Mouse (Mus musculus) stomach, postnatal 0 days (tissue): ENCODE data around the gene Ddah2.

Experiments
- CTCF ChIP-seq: IDR thresholded peaks from 2 replicates; pipeline ENCODE4 v1.5.1; 2016; ENCODE audit warnings: antibody characterized with exemption, low read depth, mild to moderate bottlenecking, moderate library complexity
- EP300 ChIP-seq: optimal IDR thresholded peaks from 2 replicates; pipeline ENCODE3; 2016; ENCODE audit warnings: antibody characterized with exemption

- TF ChIP-seq EP300 (no peak), CTCF (no peak)
Observed at GRCm38 (mm10) chr17:35023221-35023620, 35.6 kb upstream of the Ddah2 start.
